Mouse (Mus musculus) yolk sac, embryonic 10.5 days (tissue): ENCODE results near the gene Asna1.
A peak's percentile ranks its signal among the peaks of the same experiment; 100 is the strongest.

Source experiments
- DNase-seq: peaks from one replicate; pipeline ENCODE4 v3.0.0-alpha.2; 2017; ENCODE audit warnings: low spot score

Asna1 gene

GRCm38 (mm10) chr8:84974543-84975142 lies 50.4 kb downstream of the Asna1 start:
- DNase-seq = no peak

- DNase-seq = peak; percentile 48
Observed at GRCm38 (mm10) chr8:84973803-84974542, 51.1 kb downstream of the Asna1 start.

- DNase-seq = no peak
Observed at GRCm38 (mm10) chr8:84973079-84973478, 52.0 kb downstream of the Asna1 start.

- peak; percentile 48 for DNase-seq
Observed at GRCm38 (mm10) chr8:84970913-84971312, 54.2 kb downstream of the Asna1 start.

GRCm38 (mm10) chr8:84970135-84970790 lies 54.8 kb downstream of the Asna1 start:
- DNase-seq = no peak

GRCm38 (mm10) chr8:84969241-84970134 lies 55.6 kb downstream of the Asna1 start, which contains the start of the genes Gm49661, Prdx2 and Rnaseh2a:
Gm49661 (minus strand) TSS chr8:84969433.
Prdx2 (plus strand) TSS chr8:84969587.
Rnaseh2a (minus strand) TSS chr8:84969767.
- DNase-seq = peak; percentile 90

GRCm38 (mm10) chr8:84968650-84969049 lies 56.4 kb downstream of the Asna1 start:
- DNase-seq = no peak
